ENCODE assay signal across 22 mouse cellular contexts in the genomic region with DNA sequence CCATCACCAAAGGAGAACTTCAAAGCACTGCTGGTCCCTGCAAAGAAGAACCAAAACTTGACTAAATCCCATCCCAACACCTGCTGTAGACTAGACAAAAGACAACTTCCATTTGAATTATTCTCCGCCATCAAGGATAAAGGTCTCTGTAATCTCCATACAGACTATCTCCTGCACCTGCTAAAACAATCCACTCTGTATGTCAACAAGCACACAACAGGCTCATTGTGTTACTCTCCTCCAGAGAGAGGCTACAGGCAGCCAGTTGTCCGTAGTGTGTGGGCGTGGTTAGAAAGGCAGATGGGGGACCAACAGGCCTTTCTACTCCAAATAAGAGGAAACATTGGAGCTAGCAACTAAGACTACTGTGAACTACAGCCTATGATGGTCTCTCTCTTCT. TPM values are rescaled to one million over a fixed set of nuclear protein-coding genes. Genes with fewer than 3 reads are reported as not detected.
DNase-seq lines count a peak whose midpoint lies in the region; TF ChIP-seq lines count a peak whose summit lies in the region.
"Had no signal": no experiment of that assay in that cellular context is flagged by ENCODE, and none has a peak within 500 bp of the region (broad histone marks: within the 10 kb centered on the region; RNA-seq: fewer than 3 reads in every experiment).

No protein-coding gene starts in this region.

- no peaks in the 10 kb centered on the region for H3K9me3 ChIP-seq in ES-E14 (ENCODE audit: control insufficient read depth, insufficient read depth, low read depth, low read length)
- H3K9me3 ChIP-seq: forebrain, embryonic 10.5 days; forebrain, embryonic 13.5 days; hindbrain, embryonic 10.5 days; hindbrain, embryonic 13.5 days had no signal

- H3K4me3 ChIP-seq in layer of hippocampus, adult 2 months, result no peak overlapping the region
- no peak overlapping the region for H3K4me3 ChIP-seq in ES-E14 (ENCODE audit: insufficient read depth in 1 of 2, low read depth in 1 of 2, low read length in 2 of 2, poor library complexity in 1 of 2, severe bottlenecking in 1 of 2)
- H3K4me3 ChIP-seq: forebrain, embryonic 10.5 days; forebrain, embryonic 13.5 days; gastrocnemius, adult 2 months; hindbrain, embryonic 10.5 days; hindbrain, embryonic 13.5 days had no signal

- in situ Hi-C loops in ES-E14 (cut with MboI; ENCODE audit: low sequenced_read_pairs in 2 of 2, unreplicated experiment in 2 of 2), result no loop called here

- H3K9ac ChIP-seq in ES-E14 (ENCODE audit: insufficient read depth, low read depth, low read length, poor library complexity, severe bottlenecking), result no peak overlapping the region
- H3K9ac ChIP-seq: forebrain, embryonic 13.5 days; hindbrain, embryonic 13.5 days had no signal

- peak overlapping the region; percentile 46; the same call in 1 of the 2 replicates for H3K27ac ChIP-seq in layer of hippocampus, adult 2 months
- no peak overlapping the region for H3K27ac ChIP-seq in ES-E14 (ENCODE audit: insufficient read depth, low read depth, low read length, poor library complexity, severe bottlenecking)
- H3K27ac ChIP-seq: forebrain, embryonic 10.5 days; forebrain, embryonic 13.5 days; gastrocnemius, adult 2 months; hindbrain, embryonic 10.5 days; hindbrain, embryonic 13.5 days had no signal

- no peak for TF ChIP-seq CTCF in layer of hippocampus, adult 2 months (conservative IDR thresholded peaks at IDR 0.05)

- H3K36me3 ChIP-seq in ES-E14 (ENCODE audit: control insufficient read depth, insufficient read depth, low read length, poor library complexity, severe bottlenecking), result no peaks in the 10 kb centered on the region
- H3K36me3 ChIP-seq: hindbrain, embryonic 10.5 days had no signal

- peaks cover 2 to 4% of the 10 kb centered on the region in 2 experiments; a peak in 3 of 4 replicates for H3K4me1 ChIP-seq in ES-E14 (ENCODE audit: control insufficient read depth in 2 of 2, insufficient read depth in 2 of 2, low read length in 2 of 2, poor library complexity in 1 of 2)
- H3K4me1 ChIP-seq: forebrain, embryonic 13.5 days; hindbrain, embryonic 13.5 days had no signal

- no peak for DNase-seq in layer of hippocampus, adult 2 months (ENCODE audit: low spot score in 2 of 2)
- no peak for DNase-seq in layer of hippocampus, postnatal 25 days (ENCODE audit: extremely low spot score in 1 of 2, low spot score in 1 of 2)
- DNase-seq in ES-E14 (ENCODE audit: low read depth, low spot score), result peak; percentile 20
- DNase-seq in brain, adult 2 months (ENCODE audit: low read depth, low spot score), result peak; percentile 74
- no peak for DNase-seq in thymus, adult 18-20 months
- DNase-seq in lung, postnatal 14 days, result no peak
- DNase-seq in frontal cortex, postnatal 14 days (ENCODE audit: low spot score in 2 of 2), result no peak
- DNase-seq: adrenal gland, adult 2 months; adrenal gland, postnatal 14 days; B cell, adult 2 months; cerebellum, adult 11-12 months; cerebellum, adult 8-10 months; cerebellum, postnatal 10 days; cerebellum, postnatal 36 days; gastrocnemius, adult 2 months; gastrocnemius, postnatal 14 days; heart, adult 11 months; heart, postnatal 36 days had no signal

TF ChIP-seq in ES-E14, 5 proteins besides CTCF, POLR2A, EP300 and RAD21:
- TF ChIP-seq ZC3H11A (IDR thresholded peaks at IDR 0.05; ENCODE audit: borderline replicate concordance, low read depth, low read length), result no peak
- TF ChIP-seq HCFC1 (IDR thresholded peaks at IDR 0.05; ENCODE audit: borderline replicate concordance, insufficient read depth, low read length), result no peak
- no peak for TF ChIP-seq CHD2 (IDR thresholded peaks at IDR 0.05; ENCODE audit: low read depth, low read length)
- no peak for TF ChIP-seq MAFK (IDR thresholded peaks at IDR 0.05; ENCODE audit: insufficient read depth, low read depth, low read length)
- no peak for TF ChIP-seq ZNF384 (IDR thresholded peaks at IDR 0.05; ENCODE audit: low read depth, low read length)
TF ChIP-seq in ES-E14: peak in this region for 0.

RNA-seq across cellular contexts. Expression of gene Zdhhc9, which starts 10.8 kb away (rescaled TPM):
- total RNA-seq in layer of hippocampus, adult 2 months (2021), result 10 to 100 TPM; 41.3 to 41.6 TPM
- total RNA-seq in layer of hippocampus, postnatal 25 days (2021), result 10 to 100 TPM; 46.6 to 50.2 TPM
- 9.7 and 11.2 TPM in 2 replicates for total RNA-seq in ES-E14 (2012; rRNA removed)

RNA-seq across cellular contexts. Expression of gene Sash3, which starts 51.6 kb away (rescaled TPM):
- 1 to 10 TPM; 1.5 to 1.8 TPM for total RNA-seq in layer of hippocampus, adult 2 months (2021)
- 1 to 10 TPM; 1.4 to 1.7 TPM for total RNA-seq in layer of hippocampus, postnatal 25 days (2021)
- total RNA-seq in ES-E14 (2012; rRNA removed), result 0.54 TPM in 1 of 2 replicates, not detected in the other

RNA-seq across cellular contexts. Expression of gene Utp14a, which starts 58.8 kb away (rescaled TPM):
- total RNA-seq in layer of hippocampus, adult 2 months (2021), result 10 to 100 TPM; 16.6 to 20.1 TPM
- 10 to 100 TPM; 16.1 to 18.8 TPM for total RNA-seq in layer of hippocampus, postnatal 25 days (2021)
- total RNA-seq in ES-E14 (2012; rRNA removed), result 52.0 and 57.7 TPM in 2 replicates

Comparison
In these comparisons a context has a peak if more than half of its experiments do, and no peak if none do; other contexts are left out.
1. DNase-seq: peak in ES-E14 (single experiment) and brain, adult 2 months (single experiment); none in layer of hippocampus, adult 2 months (0 of 2), layer of hippocampus, postnatal 25 days (0 of 2), thymus, adult 18-20 months (0 of 2), lung, postnatal 14 days (single experiment) and frontal cortex, postnatal 14 days (0 of 2).